Mouse (Mus musculus): ENCODE measurements around the gene Pcsk5.
A peak's percentile ranks its signal among the peaks of the same experiment; 100 is the strongest.

The Pcsk5 gene

DNA sequence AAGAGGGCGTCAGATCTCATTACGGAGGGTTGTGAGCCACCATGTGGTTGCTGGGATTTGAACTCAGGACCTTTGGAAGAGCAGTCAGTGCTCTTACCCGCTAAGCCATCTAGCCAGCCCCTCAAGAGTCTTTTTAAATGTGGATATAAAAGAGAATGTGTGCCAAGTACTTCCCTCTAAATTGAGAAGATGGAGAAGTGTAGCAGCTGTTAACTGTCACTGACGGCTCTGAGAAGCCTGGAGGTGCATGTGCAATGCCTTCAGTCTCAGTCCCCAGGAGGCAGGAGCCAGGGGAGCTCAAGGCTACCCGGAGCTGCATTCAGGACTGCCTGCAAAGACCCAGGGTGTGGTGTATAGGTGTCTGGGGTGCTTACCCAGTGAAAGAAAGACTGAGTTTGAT is 439.5 kb downstream of the Pcsk5 start:
- no peak for ATAC-seq (ENCODE audit: low TSS enrichment)

GRCm38 (mm10) chr19:17396802-17397201 is 440.6 kb downstream of the Pcsk5 start:
- ATAC-seq (ENCODE audit: low TSS enrichment): no peak

DNA sequence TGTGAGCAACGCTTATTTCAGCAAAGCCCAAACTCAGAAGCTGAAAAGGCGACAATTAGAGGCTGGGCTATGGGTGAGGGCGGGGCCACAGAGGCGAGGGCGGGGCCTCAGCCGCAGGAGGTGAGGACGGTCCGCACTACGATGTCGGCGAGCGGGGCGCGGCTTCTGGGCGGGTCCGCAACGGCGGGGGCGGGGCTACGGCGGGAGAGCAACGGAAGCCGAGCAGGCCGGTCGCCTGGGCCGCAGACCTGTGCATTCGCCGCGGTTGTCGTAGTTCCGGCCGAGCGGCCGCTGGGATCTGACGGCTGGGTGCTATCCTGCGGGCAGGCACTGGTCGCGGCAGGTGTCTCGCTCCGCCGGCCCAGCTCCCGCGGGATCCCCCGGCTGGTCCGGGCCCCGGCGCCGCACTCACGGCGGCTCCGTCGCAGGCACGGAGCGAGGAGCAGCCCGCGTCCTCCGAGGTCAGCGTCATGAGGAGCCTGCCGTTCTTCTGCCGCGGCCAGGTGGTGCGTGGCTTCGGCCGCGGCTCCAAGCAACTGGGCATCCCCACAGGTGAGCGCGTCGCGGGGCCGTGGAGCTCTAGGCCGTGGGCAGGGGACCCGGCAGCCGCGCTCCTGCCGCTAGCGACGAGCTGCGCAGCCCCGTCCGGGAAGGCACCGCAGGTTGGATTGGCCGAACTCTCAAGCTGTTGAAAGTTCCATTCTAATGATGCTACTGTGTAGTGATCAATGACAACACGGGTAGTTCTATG is 443.4 kb downstream of the Pcsk5 start, which contains the start of gene Rfk:
Gene Rfk, plus strand, starts transcription at position 203 of the 751 bp plus-strand sequence.
- peak; percentile 96 for ATAC-seq (ENCODE audit: low TSS enrichment)

DNA sequence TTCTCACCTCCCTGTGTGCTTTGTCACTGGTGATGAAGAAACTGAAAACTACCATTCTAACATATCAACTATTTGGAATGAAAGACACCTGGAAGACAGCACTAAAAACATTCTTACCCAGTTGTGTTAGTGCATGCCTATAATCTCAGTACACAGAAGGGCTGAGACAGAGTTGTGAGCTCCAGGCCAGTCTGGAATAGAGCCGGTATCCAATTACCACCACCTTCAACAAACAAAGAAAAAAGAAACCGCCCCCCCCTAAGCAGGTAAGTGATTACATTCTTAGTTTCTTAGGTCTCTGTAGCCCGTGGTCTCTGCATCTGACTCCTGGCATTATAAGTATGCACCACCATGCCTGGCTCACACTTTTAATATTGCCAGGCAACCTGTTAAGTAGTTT is 444.6 kb downstream of the Pcsk5 start:
- ATAC-seq (ENCODE audit: low TSS enrichment): no peak

DNA sequence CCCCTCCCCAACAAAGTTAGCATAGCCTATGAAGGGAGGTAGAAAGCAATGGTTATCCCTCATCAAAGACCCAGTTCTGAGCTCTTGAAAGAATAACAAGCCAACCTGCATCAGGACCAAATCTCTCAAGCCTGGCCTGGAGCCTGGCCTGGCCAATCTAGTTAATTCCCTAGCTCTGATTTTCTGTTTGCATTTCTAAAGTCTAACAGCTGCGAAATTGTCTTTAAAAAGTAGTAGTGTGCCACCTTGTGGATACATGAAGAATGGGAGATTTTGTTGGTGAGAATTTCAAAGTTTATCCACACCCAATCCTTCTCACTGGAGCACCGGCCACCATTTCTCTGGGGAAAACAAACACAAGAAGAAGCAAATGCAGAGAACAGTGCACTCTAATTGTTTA is 449.0 kb downstream of the Pcsk5 start:
- peak; percentile 80 for ATAC-seq (ENCODE audit: low TSS enrichment)

DNA sequence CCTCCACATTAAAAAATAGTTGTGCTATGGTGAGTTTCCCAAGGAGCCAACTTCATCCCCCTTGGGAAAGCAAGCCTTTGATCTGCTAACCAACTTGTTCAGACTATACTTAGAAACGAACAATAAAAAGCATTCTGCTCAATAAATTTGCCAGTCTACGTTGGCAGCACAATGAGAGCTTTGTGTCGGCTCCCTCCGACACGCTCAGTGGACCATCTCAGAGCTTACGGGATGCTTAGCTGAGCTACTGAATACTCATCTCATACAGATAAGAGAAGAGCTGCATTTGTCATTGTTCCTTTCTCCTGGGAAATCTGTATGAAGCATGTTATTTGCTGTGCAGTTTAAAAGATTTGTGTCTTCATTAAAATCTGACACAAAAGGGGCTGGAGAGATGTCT is 451.0 kb downstream of the Pcsk5 start:
- no peak for ATAC-seq (ENCODE audit: low TSS enrichment)

- ATAC-seq (ENCODE audit: low TSS enrichment): no peak
Observed at GRCm38 (mm10) chr19:17385426-17385825, 452.0 kb downstream of the Pcsk5 start.

GRCm38 (mm10) chr19:17385022-17385421 is 452.4 kb downstream of the Pcsk5 start:
- no peak for ATAC-seq (ENCODE audit: low TSS enrichment)

DNA sequence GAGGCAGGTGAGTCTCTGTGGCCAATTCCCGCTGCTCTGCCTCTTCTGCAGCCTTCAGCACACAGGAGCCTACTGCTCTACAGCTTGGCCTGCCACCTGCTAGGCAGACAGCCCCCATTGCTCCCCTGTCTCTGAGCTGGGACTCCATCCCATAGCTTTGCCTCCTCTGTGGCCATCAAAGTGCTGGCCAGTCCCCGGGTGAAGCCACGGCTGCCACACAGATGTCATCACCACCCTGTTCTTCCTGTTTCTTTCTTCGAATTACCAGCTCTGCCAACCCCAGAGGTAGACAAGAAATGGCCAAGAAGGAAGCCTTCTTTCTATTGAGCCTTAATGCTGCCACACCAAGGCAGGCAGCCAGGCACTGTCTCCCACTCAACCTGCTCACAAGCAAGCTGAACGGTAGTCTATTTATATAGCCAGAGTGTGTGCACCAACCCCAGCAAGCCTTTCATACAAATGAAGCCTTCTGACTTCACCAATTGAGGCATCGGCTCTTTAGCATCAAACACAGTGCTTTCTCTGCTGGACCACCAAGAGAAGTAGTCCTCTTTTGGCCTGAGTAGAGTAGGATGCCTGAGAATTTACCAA is 454.5 kb downstream of the Pcsk5 start:
- peak; percentile 99 for ATAC-seq (ENCODE audit: low TSS enrichment)
